In genomic region chr1:13454534-13454933, GRCm38 (mm10) we compare ENCODE assay signal across 25 mouse cellular contexts.
DNase-seq lines count a peak whose midpoint lies in the region; ATAC-seq and TF ChIP-seq lines count a peak whose summit lies in the region.
"Had no signal": no experiment of that assay in that cellular context is flagged by ENCODE, and none has a peak within 500 bp of the region (broad histone marks: within the 10 kb centered on the region; RNA-seq: fewer than 3 reads in every experiment).

No protein-coding gene starts in this region.

- H3K9me3 ChIP-seq in liver, postnatal 0 days (ENCODE audit: low read length) = no peaks in the 10 kb centered on the region
- no peaks in the 10 kb centered on the region for H3K9me3 ChIP-seq in liver, embryonic 12.5 days (replicated peaks)
- no peaks in the 10 kb centered on the region for H3K9me3 ChIP-seq in kidney, embryonic 15.5 days (replicated peaks)
- no peaks in the 10 kb centered on the region for H3K9me3 ChIP-seq in forebrain, embryonic 12.5 days
- H3K9me3 ChIP-seq: embryonic facial prominence, embryonic 10.5 days; heart, embryonic 15.5 days; limb, embryonic 13.5 days; liver, embryonic 13.5 days; neural tube, embryonic 15.5 days had no signal

- H3K36me3 ChIP-seq in liver, postnatal 0 days (replicated peaks; ENCODE audit: insufficient read depth, low read length) = no peaks in the 10 kb centered on the region
- H3K36me3 ChIP-seq in liver, embryonic 12.5 days = no peaks in the 10 kb centered on the region
- H3K36me3 ChIP-seq in kidney, embryonic 15.5 days = no peaks in the 10 kb centered on the region
- no peaks in the 10 kb centered on the region for H3K36me3 ChIP-seq in forebrain, embryonic 12.5 days (replicated peaks)
- H3K36me3 ChIP-seq: embryonic facial prominence, embryonic 10.5 days; heart, embryonic 15.5 days; limb, embryonic 13.5 days; liver, embryonic 13.5 days; midbrain, embryonic 10.5 days; neural tube, embryonic 15.5 days had no signal

- H3K9ac ChIP-seq in liver, postnatal 0 days (replicated peaks) = no peak overlapping the region
- H3K9ac ChIP-seq in liver, embryonic 12.5 days = no peak overlapping the region
- no peak overlapping the region for H3K9ac ChIP-seq in kidney, embryonic 15.5 days
- H3K9ac ChIP-seq in forebrain, embryonic 12.5 days = no peak overlapping the region
- H3K9ac ChIP-seq: heart, embryonic 15.5 days; limb, embryonic 13.5 days; liver, embryonic 13.5 days; lung, embryonic 14.5 days; neural tube, embryonic 15.5 days had no signal

- TF ChIP-seq EP300 in liver, postnatal 0 days (IDR thresholded peaks at IDR 0.05; ENCODE audit: low read depth) = peak; percentile 76

- H3K27ac ChIP-seq in liver, postnatal 0 days (ENCODE audit: low read depth) = no peak overlapping the region
- H3K27ac ChIP-seq in liver, embryonic 12.5 days = no peak overlapping the region
- no peak overlapping the region for H3K27ac ChIP-seq in kidney, embryonic 15.5 days
- H3K27ac ChIP-seq in forebrain, embryonic 12.5 days = no peak overlapping the region
- H3K27ac ChIP-seq: embryonic facial prominence, embryonic 10.5 days; heart, embryonic 15.5 days; limb, embryonic 13.5 days; liver, embryonic 13.5 days; midbrain, embryonic 10.5 days; neural tube, embryonic 15.5 days had no signal

- no peak overlapping the region for H3K4me2 ChIP-seq in liver, postnatal 0 days (ENCODE audit: low read depth, low read length)
- H3K4me2 ChIP-seq in liver, embryonic 12.5 days = no peak overlapping the region
- H3K4me2 ChIP-seq in kidney, embryonic 15.5 days = no peak overlapping the region
- H3K4me2 ChIP-seq in forebrain, embryonic 12.5 days = no peak overlapping the region
- H3K4me2 ChIP-seq: heart, embryonic 15.5 days; limb, embryonic 13.5 days; liver, embryonic 13.5 days; lung, embryonic 14.5 days; neural tube, embryonic 15.5 days had no signal

- no peak overlapping the region for H3K4me3 ChIP-seq in liver, postnatal 0 days (ENCODE audit: low read depth, low read length)
- no peak overlapping the region for H3K4me3 ChIP-seq in liver, embryonic 12.5 days
- H3K4me3 ChIP-seq in kidney, embryonic 15.5 days (replicated peaks) = no peak overlapping the region
- no peak overlapping the region for H3K4me3 ChIP-seq in forebrain, embryonic 12.5 days (replicated peaks)
- H3K4me3 ChIP-seq: embryonic facial prominence, embryonic 10.5 days; heart, embryonic 15.5 days; limb, embryonic 13.5 days; liver, embryonic 13.5 days; midbrain, embryonic 10.5 days; myocyte; neural tube, embryonic 15.5 days had no signal

- no peaks in the 10 kb centered on the region for H3K4me1 ChIP-seq in liver, postnatal 0 days (ENCODE audit: insufficient read depth)
- H3K4me1 ChIP-seq in liver, embryonic 12.5 days = no peaks in the 10 kb centered on the region
- no peaks in the 10 kb centered on the region for H3K4me1 ChIP-seq in kidney, embryonic 15.5 days
- H3K4me1 ChIP-seq in forebrain, embryonic 12.5 days = no peaks in the 10 kb centered on the region
- H3K4me1 ChIP-seq: embryonic facial prominence, embryonic 10.5 days; heart, embryonic 15.5 days; limb, embryonic 13.5 days; liver, embryonic 13.5 days; midbrain, embryonic 10.5 days; neural tube, embryonic 15.5 days had no signal

- no peaks in the 10 kb centered on the region for H3K27me3 ChIP-seq in liver, postnatal 0 days (ENCODE audit: insufficient read depth, low read length)
- no peaks in the 10 kb centered on the region for H3K27me3 ChIP-seq in liver, embryonic 12.5 days (replicated peaks)
- no peaks in the 10 kb centered on the region for H3K27me3 ChIP-seq in kidney, embryonic 15.5 days
- H3K27me3 ChIP-seq in forebrain, embryonic 12.5 days = no peaks in the 10 kb centered on the region
- H3K27me3 ChIP-seq: heart, embryonic 15.5 days; limb, embryonic 13.5 days; liver, embryonic 13.5 days; neural tube, embryonic 15.5 days had no signal

- TF ChIP-seq CTCF in liver, postnatal 0 days (IDR thresholded peaks at IDR 0.05; ENCODE audit: low read depth) = no peak

- DNase-seq in liver, postnatal 0 days = no peak
- DNase-seq in MEL-GATA-1-ER (ENCODE audit: extremely low read depth, low read depth) = peak; percentile 9
- DNase-seq in thymus, postnatal 36 days = no peak
- DNase-seq: cerebellum, adult 2 months; kidney, postnatal 36 days; liver, embryonic 13.5 days; lung, embryonic 14.5 days; lung, postnatal 4 days; right cerebral cortex, adult 18-20 months; right cerebral cortex, postnatal 4 days; thymus, adult 18-20 months; thymus, postnatal 4 days had no signal

- ATAC-seq in liver, postnatal 0 days = peak; percentile 64
- ATAC-seq in liver, embryonic 12.5 days = no peak
- ATAC-seq in inflammation-experienced regulatory T-cells, adult 6 months = peak; percentile 65
- no peak for ATAC-seq in kidney, embryonic 15.5 days (replicated peaks; ENCODE audit: low FRiP score)
- no peak for ATAC-seq in forebrain, embryonic 12.5 days (ENCODE audit: low FRiP score)
- ATAC-seq: hindbrain, embryonic 16.5 days; intestine, postnatal 0 days; midbrain, embryonic 16.5 days had no signal

- WGBS in liver, postnatal 0 days (ENCODE audit: insufficient replicate concordance) = 28% methylated on average over 2 of the region's 2 CpGs
- 27% methylated on average over 2 of the region's 2 CpGs for WGBS in liver, embryonic 12.5 days (ENCODE audit: insufficient replicate concordance)
- WGBS in kidney, embryonic 15.5 days = 59% methylated on average over 2 of the region's 2 CpGs
- WGBS in forebrain, embryonic 12.5 days = 94% methylated on average over 2 of the region's 2 CpGs

Comparison
In these comparisons a context has a peak if more than half of its experiments do, and no peak if none do; other contexts are left out.
1. ATAC-seq: peak in liver, postnatal 0 days (single experiment) and inflammation-experienced regulatory T-cells, adult 6 months (single experiment); none in liver, embryonic 12.5 days (single experiment), kidney, embryonic 15.5 days (single experiment) and forebrain, embryonic 12.5 days (single experiment).